16 mouse cellular contexts compared by ENCODE assay signal in the genomic region with DNA sequence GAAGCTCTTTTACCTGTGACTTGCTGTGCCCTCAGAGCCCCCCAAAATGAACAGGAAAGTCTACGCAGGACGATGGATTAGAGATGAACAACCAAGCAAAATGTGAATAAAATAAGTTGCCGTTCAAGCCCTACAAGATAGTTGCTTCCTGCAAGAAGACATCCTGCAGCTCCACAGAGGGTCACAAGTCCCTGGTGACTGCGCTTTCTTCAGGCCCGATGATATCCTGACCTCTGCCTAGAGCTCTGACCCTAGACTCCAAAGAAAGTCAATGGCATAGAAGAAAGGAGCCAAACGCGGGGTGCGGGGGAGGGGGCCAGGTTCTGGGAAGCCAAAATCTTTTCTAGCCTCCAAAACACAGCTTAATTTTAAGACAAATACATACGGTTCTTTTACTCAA. TPM values are rescaled to one million over a fixed set of nuclear protein-coding genes. Genes with fewer than 3 reads are reported as not detected.
A peak's percentile ranks its signal among the peaks of the same experiment; 100 is the strongest.
DNase-seq lines count a peak whose midpoint lies in the region; ATAC-seq lines count a peak whose summit lies in the region.
"Had no signal": no experiment of that assay in that cellular context is flagged by ENCODE, and none has a peak within 500 bp of the region (broad histone marks: within the 10 kb centered on the region; RNA-seq: fewer than 3 reads in every experiment).

No protein-coding gene starts in this region.

- DNase-seq in heart, postnatal 36 days: no peak
- DNase-seq in midbrain, embryonic 10.5 days (ENCODE audit: low spot score): peak; percentile 50
- DNase-seq in left cerebral cortex, adult 11 months (ENCODE audit: low spot score): no peak
- no peak for DNase-seq in cerebellum, postnatal 4 days (ENCODE audit: low spot score in 2 of 2)
- DNase-seq: cerebellum, adult 11-12 months; gastrocnemius, postnatal 14 days; kidney, postnatal 25 days; lung, embryonic 14.5 days; right cerebral cortex, postnatal 25 days had no signal

- peaks cover 41% of the 10 kb centered on the region for H3K4me1 ChIP-seq in heart, embryonic 15.5 days (replicated peaks)
- peaks cover 33% of the 10 kb centered on the region for H3K4me1 ChIP-seq in hindbrain, embryonic 13.5 days (replicated peaks)
- peaks cover 62% of the 10 kb centered on the region for H3K4me1 ChIP-seq in midbrain, embryonic 10.5 days
- H3K4me1 ChIP-seq in neural tube, embryonic 13.5 days (replicated peaks): peaks cover 39% of the 10 kb centered on the region

- H3K4me2 ChIP-seq in heart, embryonic 15.5 days: 0 out of 2 replicates have a peak overlapping the region, but pooled peaks have one; percentile 58
- H3K4me2 ChIP-seq in hindbrain, embryonic 13.5 days: peak overlapping the region; percentile 26; the same call in 1 of the 2 replicates
- H3K4me2 ChIP-seq in neural tube, embryonic 13.5 days: no peak overlapping the region

- H3K27ac ChIP-seq in heart, embryonic 15.5 days: no peak overlapping the region
- H3K27ac ChIP-seq in hindbrain, embryonic 13.5 days: peak overlapping the region; percentile 55; the same call in 1 of the 2 replicates
- H3K27ac ChIP-seq in midbrain, embryonic 10.5 days (replicated peaks): no peak overlapping the region
- no peak overlapping the region for H3K27ac ChIP-seq in neural tube, embryonic 13.5 days (replicated peaks)
- H3K27ac ChIP-seq: heart, embryonic 13.5 days; intestine, embryonic 15.5 days had no signal

- intact Hi-C loops in heart, postnatal 36 days (cut with DNase I): no loop called here

- 9% methylated on average over 9 of the region's 9 CpGs for WGBS in heart, embryonic 15.5 days
- 2% methylated on average over 9 of the region's 9 CpGs for WGBS in hindbrain, embryonic 13.5 days
- WGBS in midbrain, embryonic 10.5 days: 1% methylated on average over 9 of the region's 9 CpGs
- under 1% methylated on average over 9 of the region's 9 CpGs for WGBS in neural tube, embryonic 13.5 days

- no peak overlapping the region for H3K4me3 ChIP-seq in heart, embryonic 15.5 days
- H3K4me3 ChIP-seq in hindbrain, embryonic 13.5 days: peak overlapping the region; percentile 34
- H3K4me3 ChIP-seq in midbrain, embryonic 10.5 days: peak overlapping the region; percentile 52
- peak overlapping the region; percentile 6; the same call in 1 of the 2 replicates for H3K4me3 ChIP-seq in neural tube, embryonic 13.5 days
- H3K4me3 ChIP-seq: intestine, embryonic 15.5 days had no signal

- ATAC-seq in heart, embryonic 15.5 days (replicated peaks; ENCODE audit: insufficient number of reproducible peaks, insufficient read depth, low FRiP score, low read depth): no peak
- ATAC-seq in hindbrain, embryonic 13.5 days (ENCODE audit: low FRiP score): no peak
- ATAC-seq in neural tube, embryonic 13.5 days (ENCODE audit: low read depth): no peak
- ATAC-seq in megakaryocyte-erythroid progenitor cell, adult 5-6 weeks (replicated peaks; ENCODE audit: low FRiP score, low TSS enrichment, poor library complexity, severe bottlenecking): no peak
- ATAC-seq: intestine, embryonic 15.5 days had no signal

- no peak overlapping the region for H3K9ac ChIP-seq in heart, embryonic 15.5 days
- peak overlapping the region; percentile 43; the same call in 1 of the 2 replicates for H3K9ac ChIP-seq in hindbrain, embryonic 13.5 days
- H3K9ac ChIP-seq in neural tube, embryonic 13.5 days: no peak overlapping the region
- H3K9ac ChIP-seq: heart, embryonic 13.5 days; intestine, embryonic 15.5 days; lung, embryonic 14.5 days had no signal

- H3K27me3 ChIP-seq in heart, embryonic 15.5 days: peaks cover 78% of the 10 kb centered on the region
- peaks cover 90% of the 10 kb centered on the region for H3K27me3 ChIP-seq in hindbrain, embryonic 13.5 days
- peaks cover 100% of the 10 kb centered on the region for H3K27me3 ChIP-seq in midbrain, embryonic 10.5 days (ENCODE audit: low read depth, poor library complexity, severe bottlenecking)
- H3K27me3 ChIP-seq in neural tube, embryonic 13.5 days: peaks cover 95% of the 10 kb centered on the region

- H3K36me3 ChIP-seq in heart, embryonic 15.5 days: no peaks in the 10 kb centered on the region
- peaks cover 8% of the 10 kb centered on the region for H3K36me3 ChIP-seq in hindbrain, embryonic 13.5 days
- H3K36me3 ChIP-seq in midbrain, embryonic 10.5 days: peaks cover 7% of the 10 kb centered on the region
- H3K36me3 ChIP-seq in neural tube, embryonic 13.5 days: peaks cover 7% of the 10 kb centered on the region
- H3K36me3 ChIP-seq: intestine, embryonic 15.5 days had no signal

- no peaks in the 10 kb centered on the region for H3K9me3 ChIP-seq in heart, embryonic 15.5 days (replicated peaks)
- H3K9me3 ChIP-seq in hindbrain, embryonic 13.5 days: no peaks in the 10 kb centered on the region
- H3K9me3 ChIP-seq in midbrain, embryonic 10.5 days (replicated peaks): no peaks in the 10 kb centered on the region
- H3K9me3 ChIP-seq in neural tube, embryonic 13.5 days: no peaks in the 10 kb centered on the region
- H3K9me3 ChIP-seq: G1E; heart, embryonic 13.5 days; intestine, embryonic 15.5 days had no signal

RNA-seq across cellular contexts. Expression of gene Lhx9, which starts 1.8 kb away (rescaled TPM):
- 0.18 and 0.24 TPM in 2 replicates for polyA plus RNA-seq in heart, embryonic 15.5 days (2015; fragmentation: Nextera tagmentation; extraction: Ambion mirVana)
- total RNA-seq in heart, postnatal 36 days (2021): not detected
- polyA plus RNA-seq in hindbrain, embryonic 13.5 days (2015; fragmentation: Nextera tagmentation; extraction: Ambion mirVana): 20.5 and 26.4 TPM in 2 replicates
- polyA plus RNA-seq in midbrain, embryonic 10.5 days (2016; fragmentation: Nextera tagmentation; extraction: Ambion mirVana): 11.4 and 21.1 TPM in 2 replicates
- polyA plus RNA-seq in neural tube, embryonic 13.5 days (2015; fragmentation: Nextera tagmentation; extraction: Ambion mirVana): 4.1 and 4.6 TPM in 2 replicates
- total RNA-seq in megakaryocyte-erythroid progenitor cell, adult 5-6 weeks (2014; fragmentation: Nextera tagmentation): not detected in 2 replicates
- not detected in 2 replicates for total RNA-seq in megakaryocyte-erythroid progenitor cell, adult 5-6 weeks (2017)
- total RNA-seq: gastrocnemius, postnatal 14 days had no signal
- polyA plus RNA-seq: lung, embryonic 14.5 days had no signal

RNA-seq across cellular contexts. Expression of gene 2310009B15Rik, which starts 10.1 kb away (rescaled TPM):
- polyA plus RNA-seq in heart, embryonic 15.5 days (2015; fragmentation: Nextera tagmentation; extraction: Ambion mirVana): 25.5 and 29.1 TPM in 2 replicates
- 10 to 100 TPM; 10.8 to 15.2 TPM for total RNA-seq in heart, postnatal 36 days (2021)
- 35.4 and 37.1 TPM in 2 replicates for polyA plus RNA-seq in hindbrain, embryonic 13.5 days (2015; fragmentation: Nextera tagmentation; extraction: Ambion mirVana)
- polyA plus RNA-seq in midbrain, embryonic 10.5 days (2016; fragmentation: Nextera tagmentation; extraction: Ambion mirVana): 45.3 and 47.1 TPM in 2 replicates
- polyA plus RNA-seq in neural tube, embryonic 13.5 days (2015; fragmentation: Nextera tagmentation; extraction: Ambion mirVana): 30.7 and 31.0 TPM in 2 replicates
- 25.1 and 36.4 TPM in 2 replicates for total RNA-seq in megakaryocyte-erythroid progenitor cell, adult 5-6 weeks (2014; fragmentation: Nextera tagmentation)
- total RNA-seq in megakaryocyte-erythroid progenitor cell, adult 5-6 weeks (2017): 21.0 and 23.2 TPM in 2 replicates
